Mouse (Mus musculus) brain, adult 2 months (tissue): ENCODE measurements around the gene Lgmn.

ENCODE experiments used
- DNase-seq: peaks from one replicate; pipeline ENCODE4 v3.0.0; 2011; ENCODE audit warnings: low read depth, low spot score

The Lgmn gene

DNA sequence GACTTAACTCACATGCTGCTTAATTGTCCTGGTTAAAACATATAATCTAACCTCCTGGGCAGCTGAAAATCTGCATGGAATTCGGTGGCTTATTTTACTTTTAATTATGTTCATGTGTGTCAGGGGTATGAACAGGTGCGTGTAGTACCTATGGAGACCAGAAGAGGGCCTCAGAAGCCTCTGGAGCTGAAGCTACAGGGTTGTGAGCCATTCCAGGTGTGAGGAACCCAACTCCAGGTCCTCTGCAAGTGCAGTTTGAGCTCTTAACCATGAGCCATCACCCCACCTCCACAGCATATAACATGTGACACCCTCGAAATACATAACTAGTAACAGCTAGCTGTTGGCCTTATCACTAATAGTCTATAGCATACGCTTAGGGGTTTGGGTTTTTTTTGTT lies 47.6 kb downstream of the Lgmn start:
- peak; percentile 68 for DNase-seq

- no peak for DNase-seq
Observed at GRCm38 (mm10) chr12:102391109-102391508, 48.5 kb downstream of the Lgmn start.

DNA sequence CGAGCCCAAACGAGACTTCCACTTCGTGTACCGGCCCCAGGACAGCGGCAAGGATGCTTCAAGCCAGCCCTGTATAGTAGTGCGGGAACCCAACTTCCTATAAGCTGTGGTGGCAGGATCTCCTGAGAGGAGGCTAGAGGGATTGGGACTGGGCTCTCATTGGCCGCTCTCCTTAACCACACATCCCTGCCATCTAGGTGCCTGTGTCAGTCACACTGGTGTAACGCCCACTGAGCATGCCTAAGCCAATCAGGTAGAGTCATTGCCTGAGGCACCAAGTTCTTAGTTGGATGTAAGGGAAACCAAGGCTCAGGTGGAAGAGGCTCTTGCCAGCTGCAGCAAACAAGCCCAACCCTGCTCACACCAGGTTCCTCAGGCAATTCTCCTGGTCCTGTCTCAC lies 49.6 kb downstream of the Lgmn start:
- DNase-seq = peak; percentile 71

GRCm38 (mm10) chr12:102387219-102387917 lies 52.2 kb downstream of the Lgmn start:
- peak; percentile 88 for DNase-seq

- DNase-seq = peak; percentile 59
Observed at GRCm38 (mm10) chr12:102384819-102385218, 54.8 kb downstream of the Lgmn start.

GRCm38 (mm10) chr12:102383288-102383687 lies 56.3 kb downstream of the Lgmn start:
- DNase-seq = no peak

DNA sequence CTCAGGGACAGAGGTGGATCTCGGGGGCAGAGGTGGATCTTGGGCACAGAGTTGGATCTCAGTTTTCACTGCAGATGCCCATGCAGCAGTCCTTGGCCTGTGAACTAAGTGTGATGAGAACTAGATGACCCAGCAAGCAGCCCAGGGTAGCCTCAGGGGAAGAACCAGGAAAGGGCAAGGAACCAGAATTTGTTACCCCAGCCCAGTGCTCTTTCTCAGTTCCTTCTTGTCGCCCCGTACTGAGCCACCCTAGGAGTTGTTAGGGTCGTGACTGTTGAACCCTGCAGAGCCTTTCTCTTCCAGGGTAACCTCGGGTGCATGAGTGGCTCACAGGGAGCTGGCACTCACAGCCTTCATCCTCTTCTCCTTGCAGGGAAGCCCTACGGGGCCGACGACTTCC lies 57.4 kb downstream of the Lgmn start:
- DNase-seq = no peak

GRCm38 (mm10) chr12:102372322-102372721 lies 67.3 kb downstream of the Lgmn start:
- DNase-seq = no peak

- DNase-seq = no peak
Observed at GRCm38 (mm10) chr12:102370931-102371500, 68.6 kb downstream of the Lgmn start.

DNA sequence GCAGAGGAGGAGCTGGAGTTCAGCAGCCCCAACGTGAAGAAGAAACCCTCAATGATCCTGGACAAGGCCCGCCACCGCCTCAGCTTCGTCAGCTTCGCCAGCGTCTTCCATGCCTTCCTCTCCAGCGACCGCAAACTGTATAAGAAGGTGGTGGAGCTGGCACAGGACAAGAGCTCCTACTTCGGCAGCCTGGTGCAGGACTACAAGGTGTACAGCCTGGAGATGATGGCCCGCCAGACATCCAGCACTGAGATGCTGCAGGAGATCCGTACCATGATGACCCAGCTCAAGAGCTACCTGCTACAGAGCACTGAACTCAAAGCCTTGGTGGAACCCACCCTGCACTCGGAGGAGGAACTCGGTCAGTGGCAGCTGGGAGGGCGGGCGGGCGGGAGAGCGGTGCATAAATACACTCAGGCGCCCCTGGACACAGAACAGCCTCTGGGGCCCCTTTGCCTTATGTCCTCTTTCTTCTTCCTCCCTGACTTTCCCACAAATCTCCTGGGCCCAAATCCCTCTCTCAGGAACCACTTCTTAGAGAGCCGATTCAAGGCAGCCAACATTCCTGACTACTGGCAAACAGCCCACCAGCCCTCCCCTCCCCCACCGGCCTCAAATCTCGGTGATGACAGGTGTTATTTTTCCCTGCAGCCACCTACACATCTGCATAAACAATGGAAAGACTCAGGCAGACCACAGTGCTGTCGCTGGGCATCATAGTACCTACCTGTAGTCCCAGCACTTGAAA lies 70.0 kb downstream of the Lgmn start:
- DNase-seq = no peak

- no peak for DNase-seq
Observed at GRCm38 (mm10) chr12:102368556-102368955, 71.1 kb downstream of the Lgmn start.

- DNase-seq = no peak
Observed at GRCm38 (mm10) chr12:102368066-102368465, 71.5 kb downstream of the Lgmn start.

- no peak for DNase-seq
Observed at GRCm38 (mm10) chr12:102367075-102367474, 72.5 kb downstream of the Lgmn start.

GRCm38 (mm10) chr12:102366126-102366816 lies 73.3 kb downstream of the Lgmn start:
- DNase-seq = no peak

DNA sequence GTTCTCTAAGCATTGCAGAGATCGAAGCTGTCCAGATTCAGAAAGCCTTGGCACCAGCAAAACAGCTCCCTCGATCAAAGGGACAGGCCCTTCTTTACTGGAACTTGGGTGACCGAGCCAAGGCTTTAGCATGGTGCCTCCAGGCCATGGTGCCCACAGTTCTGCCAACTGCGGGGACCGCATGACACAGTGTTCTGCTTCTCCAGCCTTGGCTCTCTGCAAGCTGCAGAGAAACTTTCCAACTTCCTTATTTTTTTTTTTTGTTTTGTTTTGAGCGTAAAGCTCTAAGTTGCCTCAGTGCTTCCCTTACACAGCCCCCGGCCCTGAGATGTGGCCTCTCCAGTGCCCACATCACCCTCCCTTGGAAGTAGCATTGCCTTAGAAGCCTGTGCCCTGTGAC lies 74.6 kb downstream of the Lgmn start:
- DNase-seq = peak; percentile 31

DNA sequence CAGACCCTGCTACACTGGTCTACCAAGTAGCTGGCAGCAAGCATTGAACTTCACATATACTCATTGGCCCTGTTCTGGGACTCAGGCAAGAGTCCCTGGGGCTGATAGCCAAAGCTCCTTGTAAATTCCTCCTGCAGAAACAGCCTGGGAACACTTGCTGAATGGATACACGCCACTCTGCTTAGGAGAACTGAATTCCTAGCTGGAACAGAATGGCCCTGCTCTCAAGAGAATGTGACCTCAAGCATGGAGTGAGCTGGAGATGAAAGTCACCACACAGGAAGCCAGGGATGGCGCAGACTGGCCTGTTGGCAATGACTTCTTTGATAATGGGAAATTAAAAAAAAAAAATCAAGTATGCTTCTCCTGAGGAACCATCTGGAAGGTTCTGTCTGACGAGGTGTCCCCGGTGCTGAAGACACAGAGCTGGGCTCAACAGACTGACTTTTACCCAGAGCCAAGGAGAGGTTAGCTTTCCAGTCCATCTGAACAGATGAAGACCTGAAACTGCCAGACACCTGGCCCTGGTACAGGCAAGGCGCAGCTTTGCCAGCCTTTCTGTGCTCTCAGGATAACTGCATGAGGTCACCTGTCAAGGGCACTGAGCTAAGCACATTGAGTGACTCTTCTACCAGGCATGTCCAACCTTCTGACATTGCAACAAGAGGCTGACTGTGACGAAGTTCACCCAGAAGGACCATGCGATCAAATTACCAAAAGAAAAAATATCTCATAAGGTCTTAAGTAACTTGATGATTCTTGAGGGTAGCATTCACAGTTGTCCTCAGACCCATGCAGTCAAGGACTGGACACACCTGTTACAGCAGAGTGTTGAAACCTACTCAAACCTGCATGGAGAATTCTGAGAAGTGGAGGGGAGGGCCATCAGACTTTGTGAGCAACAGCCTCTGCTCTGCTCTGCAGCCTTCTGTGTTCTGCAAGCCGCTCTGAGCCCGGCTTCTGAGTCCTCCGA lies 78.1 kb downstream of the Lgmn start:
- peak; percentile 33 for DNase-seq

- no peak for DNase-seq
Observed at GRCm38 (mm10) chr12:102359390-102359789, 80.2 kb downstream of the Lgmn start.

DNA sequence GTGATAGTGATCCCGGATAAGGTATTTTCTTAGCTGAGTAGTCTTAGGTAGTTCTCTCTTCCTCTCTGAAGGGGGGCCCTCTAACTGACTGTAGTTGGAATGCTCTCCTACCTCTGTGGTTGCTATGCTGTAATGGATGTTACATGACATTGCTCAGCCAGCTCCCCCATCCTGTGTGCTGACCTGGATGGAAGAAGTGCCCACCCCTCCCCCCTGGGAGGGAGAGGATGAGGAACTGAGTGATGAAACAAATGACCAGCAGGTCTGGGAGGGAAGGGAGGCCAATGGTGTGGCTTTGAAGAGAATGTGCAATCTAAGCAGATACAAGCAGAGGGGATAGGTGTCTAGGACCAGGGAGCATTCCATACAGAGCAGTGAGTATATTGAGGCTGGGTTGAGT lies 82.8 kb downstream of the Lgmn start:
- DNase-seq = no peak

DNA sequence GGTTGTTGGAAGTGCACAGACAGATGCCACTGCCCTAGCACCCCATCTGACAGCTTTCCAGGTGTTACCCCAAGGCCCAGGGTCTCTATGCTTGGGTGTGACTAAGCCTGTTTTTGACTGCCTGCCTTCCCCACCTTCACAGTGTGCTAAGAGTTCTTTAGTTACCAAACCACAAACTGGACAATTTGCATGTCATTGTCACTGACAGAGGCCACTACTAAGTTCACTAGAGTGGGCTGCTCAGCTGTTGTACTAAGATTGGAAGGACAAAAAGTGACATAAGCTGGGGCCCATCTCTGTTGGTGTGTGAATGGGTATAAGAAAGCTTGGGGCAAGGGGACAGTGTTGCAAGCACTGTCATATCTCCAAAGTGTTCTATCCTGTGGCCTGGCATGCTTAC lies 83.8 kb downstream of the Lgmn start:
- no peak for DNase-seq

- no peak for DNase-seq
Observed at GRCm38 (mm10) chr12:102354126-102354984, 85.3 kb downstream of the Lgmn start.
